In the genomic region with DNA sequence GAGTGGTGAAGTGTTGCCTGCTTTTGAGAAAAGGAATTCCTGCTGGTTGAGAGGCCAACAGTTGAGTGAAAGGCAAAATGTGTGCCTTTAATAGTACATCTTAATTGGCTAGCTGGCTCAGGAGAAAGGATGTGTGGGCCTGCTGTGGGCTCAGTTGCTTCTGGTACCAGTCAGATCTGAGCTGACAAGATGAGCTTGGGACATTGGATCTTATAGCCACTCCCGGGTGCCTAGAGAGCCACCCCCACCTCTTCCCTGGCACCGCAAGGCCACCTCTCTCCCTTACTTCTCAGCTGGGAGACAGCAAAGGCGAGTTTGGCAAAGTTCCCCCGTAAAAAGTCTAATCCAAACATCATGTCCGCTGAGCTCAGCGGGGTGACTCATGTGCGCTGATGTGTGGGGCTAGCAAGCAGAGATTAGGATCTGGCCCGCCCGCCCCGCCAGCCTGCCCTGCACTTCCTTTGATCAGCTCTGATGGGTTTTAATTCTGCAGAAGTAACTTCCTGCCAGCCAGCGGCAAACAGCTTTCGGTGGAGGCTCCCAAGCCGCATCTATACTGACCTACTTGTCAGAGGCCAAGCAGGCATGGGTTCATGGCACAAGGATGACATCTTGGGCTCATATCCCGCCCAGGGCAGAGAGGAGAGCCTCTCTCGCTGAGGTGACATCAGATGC, we compare ENCODE assay signal across 8 mouse cellular contexts. TPM values are rescaled to one million over a fixed set of nuclear protein-coding genes. Genes with fewer than 3 reads are reported as not detected.
DNase-seq lines count a peak whose midpoint lies in the region; ATAC-seq and TF ChIP-seq lines count a peak whose summit lies in the region.

No protein-coding gene starts in this region.

- WGBS in hindbrain, embryonic 15.5 days, result 15% methylated on average over 15 of the region's 15 CpGs
- 4% methylated on average over 15 of the region's 15 CpGs for WGBS in limb, embryonic 13.5 days
- 4% methylated on average over 15 of the region's 15 CpGs for WGBS in midbrain, embryonic 12.5 days

- no peak overlapping the region for H3K9ac ChIP-seq in hindbrain, embryonic 15.5 days
- no peak overlapping the region for H3K9ac ChIP-seq in limb, embryonic 13.5 days
- H3K9ac ChIP-seq in midbrain, embryonic 12.5 days (replicated peaks), result no peak overlapping the region

- peak; percentile 26 for DNase-seq in ES-CJ7 (ENCODE audit: low read depth, low spot score)
- DNase-seq in adrenal gland, postnatal 36 days, result peak; percentile 88 to 89
- peak; percentile 79 for DNase-seq in gastrocnemius, adult 2 months
- DNase-seq in spleen, adult 12 weeks (ENCODE audit: low spot score), result peak; percentile 16
- DNase-seq in layer of hippocampus, adult 9-10 months (ENCODE audit: low spot score), result no peak

- no peak for ATAC-seq in hindbrain, embryonic 15.5 days (ENCODE audit: low FRiP score, low read depth)
- ATAC-seq in limb, embryonic 13.5 days (ENCODE audit: low FRiP score, low read depth), result peak; percentile 60; the same call in 1 of the 2 replicates
- ATAC-seq in midbrain, embryonic 12.5 days (ENCODE audit: low FRiP score, low read depth), result peak; percentile 41

- intact Hi-C loops in gastrocnemius, adult 2 months (cut with DNase I), result no loop called here

- H3K4me2 ChIP-seq in hindbrain, embryonic 15.5 days, result peak overlapping the region; percentile 36
- peak overlapping the region; percentile 52 for H3K4me2 ChIP-seq in limb, embryonic 13.5 days (replicated peaks)
- H3K4me2 ChIP-seq in midbrain, embryonic 12.5 days (replicated peaks), result peak overlapping the region; percentile 37

- H3K4me3 ChIP-seq in gastrocnemius, adult 2 months, result peak overlapping the region; percentile 62
- H3K4me3 ChIP-seq in hindbrain, embryonic 15.5 days, result no peak overlapping the region
- H3K4me3 ChIP-seq in limb, embryonic 13.5 days, result peak overlapping the region; percentile 14; the same call in 1 of the 2 replicates
- no peak overlapping the region for H3K4me3 ChIP-seq in midbrain, embryonic 12.5 days

- no peaks in the 10 kb centered on the region for H3K36me3 ChIP-seq in hindbrain, embryonic 15.5 days
- H3K36me3 ChIP-seq in limb, embryonic 13.5 days, result no peaks in the 10 kb centered on the region
- no peaks in the 10 kb centered on the region for H3K36me3 ChIP-seq in midbrain, embryonic 12.5 days

- no peaks in the 10 kb centered on the region for H3K9me3 ChIP-seq in hindbrain, embryonic 15.5 days
- no peaks in the 10 kb centered on the region for H3K9me3 ChIP-seq in limb, embryonic 13.5 days
- no peaks in the 10 kb centered on the region for H3K9me3 ChIP-seq in midbrain, embryonic 12.5 days

- no peaks in the 10 kb centered on the region for H3K27me3 ChIP-seq in hindbrain, embryonic 15.5 days
- no peaks in the 10 kb centered on the region for H3K27me3 ChIP-seq in limb, embryonic 13.5 days
- peaks cover 24% of the 10 kb centered on the region for H3K27me3 ChIP-seq in midbrain, embryonic 12.5 days

- TF ChIP-seq CTCF in gastrocnemius, adult 2 months (IDR thresholded peaks at IDR 0.05), result no peak

- peak overlapping the region; percentile 82 for H3K27ac ChIP-seq in gastrocnemius, adult 2 months
- H3K27ac ChIP-seq in hindbrain, embryonic 15.5 days (replicated peaks), result 0 out of 2 replicates have a peak overlapping the region, but pooled peaks have one; percentile 20
- H3K27ac ChIP-seq in limb, embryonic 13.5 days, result peak overlapping the region; percentile 87
- H3K27ac ChIP-seq in midbrain, embryonic 12.5 days (replicated peaks), result no peak overlapping the region

- peaks cover 12% of the 10 kb centered on the region; the same call in 1 of the 2 replicates for H3K4me1 ChIP-seq in hindbrain, embryonic 15.5 days (replicated peaks)
- H3K4me1 ChIP-seq in limb, embryonic 13.5 days, result peaks cover 58% of the 10 kb centered on the region
- H3K4me1 ChIP-seq in midbrain, embryonic 12.5 days, result peaks cover 23% of the 10 kb centered on the region

RNA-seq across cellular contexts. Expression of gene Eml4, which starts 38.4 kb away (rescaled TPM):
- 10 to 100 TPM; 21.0 to 23.3 TPM for total RNA-seq in adrenal gland, postnatal 36 days (2021)
- 1 to 10 TPM; 1.8 to 2.6 TPM for total RNA-seq in gastrocnemius, adult 2 months (2021)
- polyA plus RNA-seq in hindbrain, embryonic 15.5 days (2015; fragmentation: Nextera tagmentation; extraction: Ambion mirVana), result 31.0 and 32.6 TPM in 2 replicates
- polyA plus RNA-seq in limb, embryonic 13.5 days (2015; fragmentation: Nextera tagmentation; extraction: Ambion mirVana), result 42.1 and 46.8 TPM in 2 replicates
- 43.4 and 47.4 TPM in 2 replicates for polyA plus RNA-seq in midbrain, embryonic 12.5 days (2016; fragmentation: Nextera tagmentation; extraction: Ambion mirVana)

Comparison
In these comparisons a context has a peak if more than half of its experiments do, and no peak if none do; other contexts are left out.
1. H3K4me3 ChIP-seq: peak in gastrocnemius, adult 2 months (single experiment) and limb, embryonic 13.5 days (single experiment); none in hindbrain, embryonic 15.5 days (single experiment) and midbrain, embryonic 12.5 days (single experiment).
2. Peak in every context shown above with its lines, with median percentiles within 50 percentile points of each other: H3K4me2 ChIP-seq.